Mouse (Mus musculus): ENCODE data around the gene Rps6kb1. TPM values are rescaled to one million over a fixed set of nuclear protein-coding genes. Genes with fewer than 3 reads are reported as not detected.
"Not testable (repeated sequence)": the region's sequence is repeated elsewhere in the genome, so short reads cannot be mapped to it uniquely, and the experiment has no call there.

The Rps6kb1 gene
- polyA plus RNA-seq, 1 experiment from 2014 or later = 54.8 TPM

DNA sequence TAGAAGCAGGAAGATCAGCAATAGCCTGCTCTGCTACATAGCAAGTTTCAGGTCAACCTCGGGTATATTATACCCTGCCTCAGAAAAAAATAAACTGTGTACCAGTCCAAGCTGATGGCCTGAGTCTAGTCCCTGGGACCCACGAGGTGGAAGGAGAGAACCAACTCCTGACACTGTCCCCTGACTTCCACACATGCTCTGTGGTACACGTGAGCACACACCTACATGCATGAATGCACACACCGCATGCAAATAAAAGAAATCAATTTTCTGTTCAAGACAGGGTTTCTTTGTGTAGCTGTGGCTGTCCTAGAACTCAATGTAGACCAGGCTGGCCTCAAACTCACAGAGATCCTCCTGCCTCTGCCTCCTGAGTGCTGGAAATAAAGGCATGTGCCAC is 13.7 kb upstream of the Rps6kb1 start:
- H3K9ac ChIP-seq = no peak overlapping the region
- H3K4me3 ChIP-seq = no peak overlapping the region
- H3K36me3 ChIP-seq = peaks cover 42% of the 10 kb centered on the region
- no peaks in the 10 kb centered on the region for H3K9me3 ChIP-seq
- H3K27ac ChIP-seq (replicated peaks) = no peak overlapping the region
- WGBS = 89% methylated on average over 4 of the region's 4 CpGs
- H3K27me3 ChIP-seq = no peaks in the 10 kb centered on the region
- no peak overlapping the region for H3K4me2 ChIP-seq
- H3K4me1 ChIP-seq (replicated peaks) = no peaks in the 10 kb centered on the region
- no peak for ATAC-seq (ENCODE audit: low read depth)

DNA sequence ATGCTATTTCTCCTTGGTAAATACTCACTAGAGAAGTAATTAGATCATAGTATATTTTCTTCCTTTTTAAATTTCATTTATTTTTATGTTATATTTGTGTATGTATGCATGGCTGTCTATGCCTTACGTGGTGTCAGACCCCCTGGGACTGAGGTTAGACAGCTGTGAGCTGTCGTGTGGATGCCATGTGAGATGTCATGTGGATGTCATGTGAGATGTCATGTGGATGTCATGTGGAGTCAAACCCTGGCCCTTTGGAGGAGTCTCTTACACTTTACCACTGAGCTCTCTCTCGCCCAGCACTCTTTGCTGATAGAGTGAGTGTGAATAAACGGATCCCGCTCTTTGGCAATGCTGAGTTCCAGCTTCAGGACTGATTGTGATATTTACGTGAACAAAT is 8.9 kb upstream of the Rps6kb1 start:
- Histone ChIP-seq H3K4me1 (replicated peaks) (no peaks in the 10 kb centered on the region), H3K27ac (replicated peaks) (no peak overlapping the region), H3K9me3 (no peaks in the 10 kb centered on the region), H3K4me2 (no peak overlapping the region), H3K27me3 (no peaks in the 10 kb centered on the region), H3K36me3 (peaks cover 41% of the 10 kb centered on the region), H3K4me3 (no peak overlapping the region), H3K9ac (no peak overlapping the region)
- 91% methylated on average over 6 of the region's 6 CpGs for WGBS
- no peak for ATAC-seq (ENCODE audit: low read depth)

DNA sequence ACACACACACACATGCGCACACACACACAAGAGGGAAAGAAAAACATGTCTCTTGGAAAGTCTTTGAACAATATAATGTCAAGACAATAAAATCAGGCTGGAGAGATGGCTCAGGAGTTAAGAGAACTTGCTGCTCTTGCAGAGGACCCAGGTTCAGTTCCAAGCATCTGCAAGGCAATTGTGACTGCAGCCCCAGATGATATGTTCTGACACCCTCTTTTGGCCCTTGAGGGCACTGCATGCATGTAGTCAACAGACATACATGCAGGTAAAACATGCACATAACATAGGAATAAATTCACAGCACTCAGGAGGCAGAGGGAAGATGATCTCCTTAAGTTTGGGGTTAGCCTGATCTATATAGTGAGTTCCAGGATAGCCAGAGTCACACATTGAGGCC is 2.8 kb upstream of the Rps6kb1 start:
- no peak overlapping the region for H3K4me3 ChIP-seq
- no peak overlapping the region for H3K27ac ChIP-seq (replicated peaks)
- H3K9ac ChIP-seq = no peak overlapping the region
- WGBS = 100% methylated on average over 1 of the region's 1 CpGs
- peaks cover 13% of the 10 kb centered on the region for H3K36me3 ChIP-seq
- ATAC-seq (ENCODE audit: low read depth) = no peak
- no peaks in the 10 kb centered on the region for H3K27me3 ChIP-seq
- H3K9me3 ChIP-seq = no peaks in the 10 kb centered on the region
- H3K4me1 ChIP-seq (replicated peaks) = peaks cover 22% of the 10 kb centered on the region
- no peak overlapping the region for H3K4me2 ChIP-seq

DNA sequence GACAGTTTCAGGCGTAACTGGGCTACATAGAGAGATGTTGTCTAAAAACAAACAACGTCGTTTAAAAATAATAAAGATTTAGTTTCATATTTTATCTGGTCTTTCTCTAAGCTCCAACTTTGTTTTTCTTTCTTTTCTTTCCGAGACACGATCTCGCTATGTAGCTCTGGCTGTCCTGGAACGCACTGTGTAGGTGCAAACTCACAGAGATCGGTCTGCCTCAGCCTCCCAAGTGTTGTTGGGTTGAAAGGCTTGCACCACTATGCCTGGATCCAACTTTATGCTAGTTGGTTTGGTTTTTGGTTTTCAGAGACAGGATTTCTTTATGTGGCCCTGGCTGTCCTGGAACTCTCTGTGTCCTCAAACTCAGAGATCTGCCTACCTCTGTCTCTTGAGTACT is 951 bp upstream of the Rps6kb1 start:
- 84% methylated on average over 8 of the region's 8 CpGs for WGBS
- H3K36me3 ChIP-seq = peaks cover 13% of the 10 kb centered on the region
- no peaks in the 10 kb centered on the region for H3K9me3 ChIP-seq
- H3K27me3 ChIP-seq = no peaks in the 10 kb centered on the region
- no peak for ATAC-seq (ENCODE audit: low read depth)
- peaks cover 29% of the 10 kb centered on the region for H3K4me1 ChIP-seq (replicated peaks)
- peak overlapping the region; percentile 59; the same call in 1 of the 2 replicates for H3K9ac ChIP-seq
- H3K4me2 ChIP-seq = peak overlapping the region; percentile 63
- peak overlapping the region; percentile 97 for H3K4me3 ChIP-seq
- no peak overlapping the region for H3K27ac ChIP-seq (replicated peaks)

DNA sequence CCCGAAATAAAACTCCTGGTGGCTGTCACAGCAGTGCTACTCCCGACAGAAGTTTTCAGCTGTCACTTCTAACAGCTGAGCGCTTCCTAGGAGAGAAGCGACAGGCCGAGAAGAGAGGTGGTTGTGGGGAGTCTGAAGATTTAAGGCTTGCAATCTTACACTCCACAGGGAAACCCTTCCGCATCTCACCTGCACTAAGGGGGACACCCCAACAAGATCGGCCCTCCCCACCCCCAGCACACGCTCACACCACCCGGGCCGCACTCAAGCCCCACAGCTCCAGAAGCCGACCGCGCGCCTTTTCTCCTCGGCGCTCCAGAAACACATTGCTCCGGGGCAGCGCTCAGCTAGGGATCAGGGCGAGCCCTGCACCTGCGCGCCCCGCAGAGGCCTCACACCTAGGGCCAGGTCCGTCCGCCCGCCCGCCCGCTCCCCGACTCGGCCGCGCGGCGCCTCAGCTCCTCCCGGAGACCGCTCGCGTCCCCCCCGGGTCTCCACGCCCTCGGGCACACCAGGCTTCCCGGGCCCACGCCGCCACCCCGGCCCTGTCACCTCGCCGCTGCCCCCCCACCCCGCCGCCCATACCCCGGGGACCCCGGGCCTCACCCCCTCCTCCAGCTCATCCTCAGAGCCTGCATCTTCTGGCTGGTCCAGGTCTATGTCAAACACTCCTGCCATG is 506 bp downstream of the Rps6kb1 start:
- H3K9me3 ChIP-seq = no peaks in the 10 kb centered on the region
- peak overlapping the region; percentile 89 for H3K27ac ChIP-seq (replicated peaks)
- WGBS = under 1% methylated on average over 47 of the region's 50 CpGs
- H3K4me3 ChIP-seq = peak overlapping the region; percentile 97
- peak overlapping the region; percentile 87 for H3K4me2 ChIP-seq
- H3K9ac ChIP-seq = peak overlapping the region; percentile 97
- peaks cover 29% of the 10 kb centered on the region for H3K4me1 ChIP-seq (replicated peaks)
- no peaks in the 10 kb centered on the region for H3K36me3 ChIP-seq
- H3K27me3 ChIP-seq = no peaks in the 10 kb centered on the region
- peak; percentile 69 for ATAC-seq (ENCODE audit: low read depth)

DNA sequence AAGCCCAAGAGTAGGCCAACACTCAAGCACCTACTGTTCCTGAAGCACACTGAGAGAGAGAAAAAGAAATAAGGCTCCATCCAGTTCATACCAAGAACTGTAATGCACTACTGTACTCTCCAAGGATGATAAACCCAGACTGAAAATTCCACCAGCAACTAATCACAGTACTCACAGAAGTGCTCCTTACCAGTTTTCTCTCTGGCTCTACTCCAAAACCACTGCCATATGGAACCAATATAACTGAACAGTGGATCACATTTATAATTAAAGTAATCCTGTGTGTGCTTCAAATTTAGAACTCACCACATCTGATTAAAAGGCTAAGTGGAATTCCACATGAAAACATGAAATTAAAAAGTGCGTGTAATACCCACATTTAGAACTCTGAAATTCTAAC is 1.8 kb downstream of the Rps6kb1 start:
- Histone ChIP-seq H3K4me1 (replicated peaks) (peaks cover 29% of the 10 kb centered on the region), H3K36me3 (no peaks in the 10 kb centered on the region), H3K27ac (replicated peaks) (no peak overlapping the region), H3K9ac (no peak overlapping the region), H3K27me3 (no peaks in the 10 kb centered on the region), H3K4me2 (peak overlapping the region; percentile 87; the same call in 1 of the 2 replicates), H3K4me3 (0 out of 2 replicates have a peak overlapping the region, but pooled peaks have one; percentile 4), H3K9me3 (no peaks in the 10 kb centered on the region)
- WGBS = 92% methylated on average over 1 of the region's 1 CpGs
- no peak for ATAC-seq (ENCODE audit: low read depth)

DNA sequence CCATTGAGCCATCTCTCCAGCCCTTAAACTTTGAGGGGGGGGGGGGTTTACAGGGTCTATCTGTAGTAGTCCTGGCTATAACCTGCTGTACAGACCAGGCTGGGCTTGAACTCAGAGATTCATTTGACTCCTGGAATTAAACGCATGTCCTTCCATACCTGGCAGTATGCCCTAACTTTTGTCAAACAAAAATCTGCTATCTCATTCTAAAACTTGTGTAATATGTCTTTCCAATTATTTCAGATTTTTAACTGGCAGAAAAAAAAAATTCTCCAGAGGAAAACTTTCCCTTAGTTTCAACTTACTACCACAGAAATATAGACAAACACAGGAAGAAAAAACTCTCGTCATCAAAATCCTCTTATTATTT is 4.1 kb downstream of the Rps6kb1 start:
- no peak overlapping the region for H3K4me3 ChIP-seq
- no peaks in the 10 kb centered on the region for H3K36me3 ChIP-seq
- H3K27me3 ChIP-seq = no peaks in the 10 kb centered on the region
- no peak overlapping the region for H3K4me2 ChIP-seq
- H3K27ac ChIP-seq (replicated peaks) = no peak overlapping the region
- H3K9ac ChIP-seq = no peak overlapping the region
- ATAC-seq (ENCODE audit: low read depth) = no peak
- H3K9me3 ChIP-seq = no peaks in the 10 kb centered on the region
- H3K4me1 ChIP-seq (replicated peaks) = peaks cover 25% of the 10 kb centered on the region
- 94% methylated on average over 2 of the region's 2 CpGs for WGBS

DNA sequence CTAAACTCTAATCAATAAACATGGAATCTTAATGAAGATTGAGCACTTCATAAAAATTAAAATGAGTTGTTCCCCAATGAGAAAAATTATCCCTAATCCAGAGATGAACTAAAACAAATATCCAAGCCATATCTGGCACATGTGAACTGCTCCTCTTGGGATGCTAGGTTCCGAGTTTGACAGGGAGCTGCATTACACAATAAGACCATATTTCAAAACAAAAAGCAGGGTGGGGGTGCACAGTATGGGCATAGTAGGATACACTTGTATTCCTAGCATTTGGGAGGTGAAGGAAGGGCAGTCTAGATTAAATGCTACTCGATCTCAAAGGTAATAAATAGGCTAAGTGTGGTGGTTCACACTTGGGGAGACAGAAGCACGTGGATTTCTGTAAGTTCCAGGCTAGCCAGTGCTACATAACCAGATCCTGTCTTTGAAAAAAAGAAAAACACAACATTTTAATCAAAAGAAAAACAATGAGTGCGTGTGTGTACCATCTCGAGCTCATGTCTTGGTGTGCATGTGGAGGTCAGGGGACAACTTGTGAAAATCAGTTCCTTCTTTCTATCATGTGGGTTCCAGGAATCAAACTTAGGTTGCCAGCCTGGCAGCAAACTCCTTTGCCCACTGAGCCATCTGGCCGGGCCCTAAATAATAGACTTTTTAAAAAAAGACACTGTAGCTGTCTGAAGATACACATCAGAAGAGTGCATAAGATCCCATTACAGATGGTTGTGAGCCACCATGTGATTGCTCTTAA is 4.7 kb downstream of the Rps6kb1 start:
- H3K9ac ChIP-seq = no peak overlapping the region
- 90% methylated on average over 6 of the region's 6 CpGs for WGBS
- ATAC-seq (ENCODE audit: low read depth) = no peak
- H3K4me2 ChIP-seq = no peak overlapping the region
- peaks cover 22% of the 10 kb centered on the region for H3K4me1 ChIP-seq (replicated peaks)
- no peaks in the 10 kb centered on the region for H3K9me3 ChIP-seq
- no peaks in the 10 kb centered on the region for H3K36me3 ChIP-seq
- H3K27ac ChIP-seq (replicated peaks) = no peak overlapping the region
- H3K27me3 ChIP-seq = no peaks in the 10 kb centered on the region
- H3K4me3 ChIP-seq = no peak overlapping the region

DNA sequence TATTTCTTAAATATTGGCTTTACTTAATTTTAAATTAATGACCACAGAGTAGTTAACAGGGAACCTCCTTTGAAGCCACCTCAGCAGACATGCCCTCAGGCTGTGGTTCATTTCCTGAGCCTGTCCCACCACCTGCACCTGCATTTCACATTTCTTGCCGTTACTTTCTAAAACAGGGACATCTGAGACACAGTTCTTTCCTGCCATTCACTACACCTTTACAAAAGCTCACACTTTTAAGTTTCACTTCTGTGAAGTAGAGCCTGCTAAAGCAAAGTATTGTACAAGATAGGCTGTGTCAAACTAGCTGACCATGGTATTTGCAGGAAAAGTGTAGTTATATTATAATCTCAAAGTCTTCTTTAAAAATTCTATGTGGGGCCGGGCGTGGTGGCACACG is 5.8 kb downstream of the Rps6kb1 start:
- no peaks in the 10 kb centered on the region for H3K27me3 ChIP-seq
- 93% methylated on average over 4 of the region's 4 CpGs for WGBS
- H3K27ac ChIP-seq (replicated peaks) = no peak overlapping the region
- H3K4me3 ChIP-seq = no peak overlapping the region
- no peaks in the 10 kb centered on the region for H3K9me3 ChIP-seq
- H3K4me2 ChIP-seq = no peak overlapping the region
- H3K36me3 ChIP-seq = peaks cover 6% of the 10 kb centered on the region; the same call in 1 of the 2 replicates
- no peak for ATAC-seq (ENCODE audit: low read depth)
- no peak overlapping the region for H3K9ac ChIP-seq
- H3K4me1 ChIP-seq (replicated peaks) = peaks cover 20% of the 10 kb centered on the region

DNA sequence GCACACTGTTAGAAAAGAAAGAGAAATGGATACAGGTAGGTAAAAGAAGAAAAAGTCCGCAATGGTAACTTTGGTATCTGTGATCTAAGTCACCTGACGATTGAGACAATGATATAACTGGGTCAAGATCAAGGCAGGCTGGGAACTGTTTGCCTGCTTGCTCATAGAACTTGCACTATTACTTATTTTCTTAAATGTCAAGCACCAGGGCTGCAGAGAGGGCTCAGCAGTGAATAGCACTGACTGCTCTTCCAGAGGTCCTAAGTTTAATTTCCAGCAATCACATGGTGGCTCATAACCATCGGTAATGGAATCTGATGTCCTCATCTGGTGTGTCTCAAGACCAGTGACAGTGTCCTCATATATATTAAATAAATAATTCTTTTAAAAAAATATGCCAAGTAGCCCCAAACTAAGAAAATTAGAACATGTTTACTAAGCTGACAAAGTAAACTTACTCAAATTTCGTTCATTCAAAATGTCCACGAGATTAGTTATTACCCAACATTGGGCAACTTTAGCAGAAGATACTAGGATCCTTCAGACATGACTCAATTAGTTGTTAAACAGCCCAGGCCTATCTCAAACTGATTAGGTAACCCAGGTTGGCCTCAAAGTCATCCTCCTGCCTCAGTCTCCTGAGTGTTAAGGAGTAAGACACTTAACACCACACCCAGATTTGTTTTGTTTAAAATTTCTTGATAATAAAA is 10.2 kb downstream of the Rps6kb1 start:
- no peak overlapping the region for H3K4me2 ChIP-seq
- H3K36me3 ChIP-seq = peaks cover 34% of the 10 kb centered on the region
- 96% methylated on average over 5 of the region's 5 CpGs for WGBS
- H3K4me3 ChIP-seq = no peak overlapping the region
- H3K4me1 ChIP-seq (replicated peaks) = no peaks in the 10 kb centered on the region
- H3K9me3 ChIP-seq = no peaks in the 10 kb centered on the region
- H3K9ac ChIP-seq = no peak overlapping the region
- no peaks in the 10 kb centered on the region for H3K27me3 ChIP-seq
- ATAC-seq (ENCODE audit: low read depth) = no peak
- no peak overlapping the region for H3K27ac ChIP-seq (replicated peaks)

DNA sequence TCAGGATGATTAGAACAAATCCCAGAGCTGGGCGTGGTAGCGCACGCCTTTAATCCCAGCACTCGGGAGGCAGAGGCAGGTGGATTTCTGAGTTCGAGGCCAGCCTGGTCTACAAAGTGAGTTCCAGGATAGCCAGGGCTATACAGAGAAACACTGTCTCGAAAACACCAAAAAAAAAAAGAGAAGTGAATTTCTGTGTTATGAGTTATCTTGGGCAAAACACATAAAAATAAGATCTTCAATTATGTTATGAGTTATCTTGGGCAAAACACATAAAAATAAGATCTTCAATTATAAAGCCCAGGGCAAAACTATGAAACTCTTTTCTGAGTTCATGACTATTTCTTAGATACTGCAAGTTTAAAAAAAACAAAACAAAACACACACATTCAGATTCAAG is 11.3 kb downstream of the Rps6kb1 start:
- not testable (repeated sequence) for H3K27ac ChIP-seq (replicated peaks); H3K4me3 ChIP-seq; H3K9ac ChIP-seq; H3K4me1 ChIP-seq (replicated peaks); H3K9me3 ChIP-seq; ATAC-seq (ENCODE audit: low read depth); H3K27me3 ChIP-seq; H3K4me2 ChIP-seq
- WGBS = 90% methylated on average over 6 of the region's 6 CpGs
- H3K36me3 ChIP-seq = peaks cover 43% of the 10 kb centered on the region

DNA sequence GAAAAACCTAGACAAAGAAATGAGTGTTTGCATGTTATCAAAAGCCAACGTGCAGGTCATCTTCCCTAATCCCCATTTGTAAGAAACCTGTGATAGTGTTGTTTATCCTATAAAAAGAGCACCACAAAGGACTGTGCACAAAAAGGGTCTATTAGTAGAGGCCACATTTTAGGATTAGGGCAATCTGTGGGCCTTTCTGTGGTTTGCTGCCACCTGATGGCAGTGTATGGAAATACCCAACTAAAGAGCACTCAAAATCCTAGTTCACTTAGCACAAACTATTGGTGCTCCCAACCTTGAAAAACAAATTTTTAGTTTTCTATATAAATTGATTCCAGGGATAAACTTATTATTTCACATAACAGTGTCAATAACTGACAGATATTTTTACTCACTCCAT is 11.8 kb downstream of the Rps6kb1 start:
- H3K4me1 ChIP-seq (replicated peaks) = no peaks in the 10 kb centered on the region
- H3K27ac ChIP-seq (replicated peaks) = no peak overlapping the region
- H3K9me3 ChIP-seq = no peaks in the 10 kb centered on the region
- H3K4me2 ChIP-seq = no peak overlapping the region
- H3K9ac ChIP-seq = no peak overlapping the region
- H3K4me3 ChIP-seq = no peak overlapping the region
- no peaks in the 10 kb centered on the region for H3K27me3 ChIP-seq
- 78% methylated on average over 1 of the region's 1 CpGs for WGBS
- peaks cover 46% of the 10 kb centered on the region for H3K36me3 ChIP-seq
- ATAC-seq (ENCODE audit: low read depth) = no peak

Measured in neural tube, embryonic 13.5 days (tissue).